Mouse (Mus musculus): Measurements from ENCODE around the gene Fndc3b. TPM values are rescaled to one million over a fixed set of nuclear protein-coding genes. Genes with fewer than 3 reads are reported as not detected.

The Fndc3b gene
- polyA plus RNA-seq, 1 experiment = 5.0 TPM

DNA sequence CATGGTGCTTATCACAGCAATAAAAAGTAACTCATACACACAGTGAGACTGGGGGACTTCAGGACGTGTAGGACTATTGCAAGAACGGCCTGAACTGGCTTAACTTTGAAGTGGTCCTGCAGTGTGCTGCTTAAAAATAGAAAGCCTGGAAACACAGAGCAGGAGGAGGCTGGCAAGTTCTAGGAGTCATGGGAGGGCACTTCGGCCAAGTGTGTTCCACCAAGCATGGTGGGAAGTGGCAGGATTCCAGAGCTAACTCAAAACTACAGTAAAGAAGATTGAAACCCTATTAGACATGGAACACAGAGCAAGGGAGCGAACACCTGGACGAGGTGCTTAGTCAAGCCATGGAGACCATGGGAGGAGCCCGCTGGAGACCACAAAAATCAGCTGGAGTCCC lies 14.6 kb upstream of the Fndc3b start:
- H3K27me3 ChIP-seq (ENCODE audit: control insufficient read depth, insufficient read depth, low read length) = no peaks in the 10 kb centered on the region
- H3K4me3 ChIP-seq (ENCODE audit: control insufficient read depth, low read depth, low read length) = no peak overlapping the region
- H3K4me1 ChIP-seq (ENCODE audit: control insufficient read depth, insufficient read depth, low read length) = no peaks in the 10 kb centered on the region
- no peak overlapping the region for H3K27ac ChIP-seq (ENCODE audit: control insufficient read depth, insufficient read depth, low read depth, low read length)
- TF ChIP-seq POLR2A (IDR thresholded peaks at IDR 0.05; ENCODE audit: control insufficient read depth, low read depth, low read length) (no peak), CTCF (IDR thresholded peaks at IDR 0.05; ENCODE audit: control insufficient read depth, insufficient read depth, insufficient replicate concordance, low read depth, low read length) (no peak)
- no peaks in the 10 kb centered on the region for H3K36me3 ChIP-seq (ENCODE audit: control insufficient read depth, insufficient read depth, low read length)

DNA sequence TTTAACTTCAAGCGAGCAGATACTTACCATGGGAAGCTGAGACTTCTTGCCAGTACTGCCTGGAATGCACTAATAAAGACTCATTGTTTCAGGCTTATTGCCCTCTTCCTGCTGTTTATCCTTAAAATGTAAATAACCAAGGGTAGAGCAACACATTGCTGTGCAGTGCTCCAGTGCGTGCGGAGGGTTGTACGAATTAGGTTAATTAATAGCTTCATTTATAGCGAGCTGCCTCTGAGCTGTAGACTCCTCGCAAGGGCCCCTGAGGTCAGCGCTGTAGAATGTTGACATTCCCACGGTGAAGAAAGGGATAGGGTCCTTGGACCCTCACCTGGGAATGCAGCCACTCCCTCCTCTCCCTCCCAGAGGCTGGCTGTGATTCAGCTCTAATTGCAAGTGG lies 13.1 kb upstream of the Fndc3b start:
- H3K27me3 ChIP-seq (ENCODE audit: control insufficient read depth, insufficient read depth, low read length) = no peaks in the 10 kb centered on the region

GRCm38 (mm10) chr3:27718829-27719365 lies 7.8 kb upstream of the Fndc3b start:
- Histone ChIP-seq H3K4me3 (ENCODE audit: control insufficient read depth, low read depth, low read length) (no peak overlapping the region), H3K36me3 (ENCODE audit: control insufficient read depth, insufficient read depth, low read length) (no peaks in the 10 kb centered on the region), H3K4me1 (ENCODE audit: control insufficient read depth, insufficient read depth, low read length) (peaks cover 3% of the 10 kb centered on the region), H3K27ac (ENCODE audit: control insufficient read depth, insufficient read depth, low read depth, low read length) (no peak overlapping the region), H3K27me3 (ENCODE audit: control insufficient read depth, insufficient read depth, low read length) (no peaks in the 10 kb centered on the region)
- no peak for TF ChIP-seq POLR2A (IDR thresholded peaks at IDR 0.05; ENCODE audit: control insufficient read depth, low read depth, low read length)

More for the DNA sequence above, 13.1 kb upstream of the Fndc3b start:
- Histone ChIP-seq H3K4me1 (ENCODE audit: control insufficient read depth, insufficient read depth, low read length) (no peaks in the 10 kb centered on the region), H3K4me3 (ENCODE audit: control insufficient read depth, low read depth, low read length) (no peak overlapping the region), H3K27ac (ENCODE audit: control insufficient read depth, insufficient read depth, low read depth, low read length) (no peak overlapping the region), H3K36me3 (ENCODE audit: control insufficient read depth, insufficient read depth, low read length) (no peaks in the 10 kb centered on the region)
- TF ChIP-seq POLR2A (IDR thresholded peaks at IDR 0.05; ENCODE audit: control insufficient read depth, low read depth, low read length) (no peak), CTCF (IDR thresholded peaks at IDR 0.05; ENCODE audit: control insufficient read depth, insufficient read depth, insufficient replicate concordance, low read depth, low read length) (no peak)

DNA sequence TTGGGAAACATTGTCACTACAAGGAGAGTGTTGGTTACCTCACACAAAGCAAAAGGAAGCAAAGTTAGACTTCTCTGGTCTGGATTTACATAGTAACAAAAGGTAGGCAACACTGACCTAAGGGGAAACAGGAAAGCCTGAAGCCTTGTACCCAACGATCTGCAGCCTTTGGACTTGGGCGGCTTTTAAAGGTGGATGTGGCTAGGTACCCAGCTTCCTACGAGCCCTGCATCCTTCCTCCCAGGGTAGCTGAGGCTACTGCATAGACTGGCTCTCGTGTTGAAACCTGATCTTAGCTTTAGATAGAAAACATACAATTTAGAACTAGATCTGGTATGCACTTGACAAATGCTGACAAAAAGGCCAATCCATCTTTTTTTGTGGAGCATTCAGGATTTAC lies 2.9 kb upstream of the Fndc3b start:
- H3K4me1 ChIP-seq (ENCODE audit: control insufficient read depth, insufficient read depth, low read length) = peaks cover 5% of the 10 kb centered on the region
- no peak for TF ChIP-seq CTCF (IDR thresholded peaks at IDR 0.05; ENCODE audit: control insufficient read depth, insufficient read depth, insufficient replicate concordance, low read depth, low read length)
- TF ChIP-seq POLR2A (IDR thresholded peaks at IDR 0.05; ENCODE audit: control insufficient read depth, low read depth, low read length) = no peak
- no peaks in the 10 kb centered on the region for H3K27me3 ChIP-seq (ENCODE audit: control insufficient read depth, insufficient read depth, low read length)
- H3K27ac ChIP-seq (ENCODE audit: control insufficient read depth, insufficient read depth, low read depth, low read length) = no peak overlapping the region
- no peak overlapping the region for H3K4me3 ChIP-seq (ENCODE audit: control insufficient read depth, low read depth, low read length)
- no peaks in the 10 kb centered on the region for H3K36me3 ChIP-seq (ENCODE audit: control insufficient read depth, insufficient read depth, low read length)

DNA sequence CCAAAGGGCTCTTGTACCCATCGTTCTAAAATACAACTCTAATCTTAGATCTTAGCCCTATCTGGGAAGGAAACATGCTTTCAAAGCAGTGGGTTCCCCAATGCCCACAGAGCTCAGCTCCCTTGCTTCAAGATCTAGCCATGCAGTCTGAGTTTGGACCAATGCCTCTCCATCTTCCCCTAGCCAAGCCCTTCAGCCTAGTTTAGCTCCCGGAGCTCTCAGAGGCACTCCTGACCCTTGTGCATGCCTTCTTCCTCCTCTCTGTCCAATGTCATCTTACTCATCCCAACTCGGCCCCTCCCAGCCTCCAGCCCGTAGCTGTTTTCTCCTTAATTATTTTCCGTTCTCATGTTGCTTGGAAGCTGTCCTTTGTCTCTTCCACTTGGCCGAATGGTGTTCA lies 1.3 kb upstream of the Fndc3b start:
- peaks cover 3% of the 10 kb centered on the region; the same call in 1 of the 2 replicates for H3K4me1 ChIP-seq (ENCODE audit: control insufficient read depth, insufficient read depth, low read length)
- H3K36me3 ChIP-seq (ENCODE audit: control insufficient read depth, insufficient read depth, low read length) = no peaks in the 10 kb centered on the region
- no peak for TF ChIP-seq POLR2A (IDR thresholded peaks at IDR 0.05; ENCODE audit: control insufficient read depth, low read depth, low read length)
- no peak for TF ChIP-seq CTCF (IDR thresholded peaks at IDR 0.05; ENCODE audit: control insufficient read depth, insufficient read depth, insufficient replicate concordance, low read depth, low read length)
- H3K27me3 ChIP-seq (ENCODE audit: control insufficient read depth, insufficient read depth, low read length) = no peaks in the 10 kb centered on the region
- H3K4me3 ChIP-seq (ENCODE audit: control insufficient read depth, low read depth, low read length) = no peak overlapping the region
- H3K27ac ChIP-seq (ENCODE audit: control insufficient read depth, insufficient read depth, low read depth, low read length) = no peak overlapping the region

- H3K27ac ChIP-seq (ENCODE audit: control insufficient read depth, insufficient read depth, low read depth, low read length) = peak overlapping the region; percentile 78
- no peak for TF ChIP-seq CTCF (IDR thresholded peaks at IDR 0.05; ENCODE audit: control insufficient read depth, insufficient read depth, insufficient replicate concordance, low read depth, low read length)
- TF ChIP-seq POLR2A (IDR thresholded peaks at IDR 0.05; ENCODE audit: control insufficient read depth, low read depth, low read length) = peak; percentile 9; the same call in 1 of the 2 replicates
- peaks cover 3% of the 10 kb centered on the region; the same call in 1 of the 2 replicates for H3K4me1 ChIP-seq (ENCODE audit: control insufficient read depth, insufficient read depth, low read length)
These were observed 1.0 kb downstream of the Fndc3b start for GRCm38 (mm10) chr3:27709906-27710647.

GRCm38 (mm10) chr3:27709096-27709905 lies 1.8 kb downstream of the Fndc3b start:
- peak overlapping the region; percentile 61; the same call in 1 of the 2 replicates for H3K27ac ChIP-seq (ENCODE audit: control insufficient read depth, insufficient read depth, low read depth, low read length)
- no peaks in the 10 kb centered on the region for H3K27me3 ChIP-seq (ENCODE audit: control insufficient read depth, insufficient read depth, low read length)
- no peaks in the 10 kb centered on the region for H3K36me3 ChIP-seq (ENCODE audit: control insufficient read depth, insufficient read depth, low read length)
- H3K4me1 ChIP-seq (ENCODE audit: control insufficient read depth, insufficient read depth, low read length) = peaks cover 5% of the 10 kb centered on the region; the same call in 1 of the 2 replicates
- TF ChIP-seq POLR2A (IDR thresholded peaks at IDR 0.05; ENCODE audit: control insufficient read depth, low read depth, low read length) (no peak), CTCF (IDR thresholded peaks at IDR 0.05; ENCODE audit: control insufficient read depth, insufficient read depth, insufficient replicate concordance, low read depth, low read length) (no peak)
- H3K4me3 ChIP-seq (ENCODE audit: control insufficient read depth, low read depth, low read length) = peak overlapping the region; percentile 87

More at GRCm38 (mm10) chr3:27709906-27710647, 1.0 kb downstream of the Fndc3b start:
- Histone ChIP-seq H3K27me3 (ENCODE audit: control insufficient read depth, insufficient read depth, low read length) (no peaks in the 10 kb centered on the region), H3K4me3 (ENCODE audit: control insufficient read depth, low read depth, low read length) (peak overlapping the region; percentile 87), H3K36me3 (ENCODE audit: control insufficient read depth, insufficient read depth, low read length) (no peaks in the 10 kb centered on the region)
